Mouse (Mus musculus): ENCODE measurements around the gene Gm21954.

Gene Gm21954

DNA sequence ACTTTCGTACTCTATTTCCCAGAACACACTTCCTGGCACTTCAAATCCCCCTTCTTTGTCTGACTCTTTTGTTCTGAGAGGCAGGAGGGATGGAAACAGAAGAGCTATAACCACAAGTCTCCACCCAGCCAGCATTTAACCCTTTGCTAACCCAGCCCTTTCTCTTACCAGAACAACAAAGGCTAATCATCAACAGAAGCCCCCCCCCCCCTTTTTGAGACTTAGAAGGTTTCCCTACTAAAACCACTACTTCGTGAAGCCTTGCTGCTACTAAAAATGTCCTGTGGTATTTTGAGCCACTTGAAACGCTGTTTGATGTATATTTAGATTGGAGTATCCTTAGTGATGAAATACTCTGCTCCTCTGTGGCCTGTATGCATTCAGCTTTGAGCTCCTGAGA lies 52.7 kb downstream of the Gm21954 start:
- no peak for DNase-seq (ENCODE audit: low spot score in 2 of 2)

DNA sequence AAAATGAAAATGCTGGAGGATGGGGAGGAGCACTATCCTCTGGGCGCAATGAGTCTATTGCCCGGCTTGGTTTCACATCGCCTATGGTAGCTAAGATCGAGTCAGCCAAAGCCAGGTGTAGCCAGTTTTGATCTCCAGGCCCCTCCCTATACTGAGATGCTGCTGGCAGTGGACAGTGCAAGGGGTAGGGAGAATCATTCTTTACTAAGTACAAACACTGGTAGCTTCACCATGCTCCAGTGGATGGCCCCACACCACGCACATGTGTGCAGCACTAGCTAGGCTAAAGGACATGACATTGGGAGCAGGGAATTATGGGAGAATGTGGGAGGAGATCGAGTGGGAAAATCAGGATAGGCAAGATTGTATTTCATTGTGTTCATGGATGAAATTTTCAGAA lies 53.2 kb downstream of the Gm21954 start:
- DNase-seq (ENCODE audit: low spot score in 2 of 2) = no peak

DNA sequence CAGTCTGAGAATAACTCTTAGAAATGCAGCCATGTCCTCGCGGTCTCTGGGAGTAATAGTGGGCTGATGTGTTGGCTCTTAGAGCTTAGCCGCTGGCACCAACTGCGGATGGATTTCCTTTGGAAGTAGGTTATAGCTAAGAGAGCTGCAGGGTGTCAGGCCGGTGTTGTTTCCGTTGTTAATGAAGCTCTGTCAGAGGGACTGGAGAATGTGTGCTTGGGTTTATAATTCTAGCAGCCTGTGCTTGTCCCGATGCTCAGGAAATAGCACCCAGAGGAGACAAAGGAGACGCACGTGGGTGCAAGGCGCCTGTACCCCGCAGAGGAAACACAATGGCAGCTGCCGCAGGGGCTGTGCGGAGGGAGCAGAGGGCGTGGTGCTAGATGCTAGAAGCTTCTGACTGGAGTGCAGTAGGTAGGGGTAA lies 56.5 kb downstream of the Gm21954 start:
- DNase-seq (ENCODE audit: low spot score in 2 of 2) = no peak

Data from heart, adult 9 months (tissue).